Mouse (Mus musculus) kidney, embryonic 16.5 days (tissue): Measurements from ENCODE around the gene Ryr1. TPM values are rescaled to one million over a fixed set of nuclear protein-coding genes. Genes with fewer than 3 reads are reported as not detected.

Experiments
- ATAC-seq: fragments of 200-750 bp; cut with Nextera tagmentation; 2 replicates; pipeline ENCODE4 v1.8.0; 2017; ENCODE audit warnings: moderate TSS enrichment; ENCODE audit not compliant: low FRiP score, low TSS enrichment
- H3K27ac ChIP-seq: fragments of 300-500 bp; sonication (generic); 2 replicates; pipeline ENCODE4 v1.5.1; 2014; ENCODE audit warnings: low read length
- H3K27me3 ChIP-seq: fragments of 300-500 bp; sonication (generic); 2 replicates; pipeline ENCODE4 v1.6.1; 2014; ENCODE audit warnings: low read length, control low read depth, mixed read lengths; ENCODE audit not compliant: insufficient read depth
- H3K36me3 ChIP-seq: fragments of 300-500 bp; sonication (generic); 2 replicates; pipeline ENCODE4 v1.6.1; 2014; ENCODE audit warnings: low read length, control low read depth, mixed read lengths; ENCODE audit not compliant: insufficient read depth
- H3K4me1 ChIP-seq: fragments of 300-500 bp; sonication (generic); 2 replicates; pipeline ENCODE4 v1.6.1; 2014; ENCODE audit warnings: low read length, control low read depth, mixed read lengths; ENCODE audit not compliant: insufficient read depth
- H3K4me2 ChIP-seq: fragments of 300-500 bp; sonication (generic); replicated peaks from 2 replicates; pipeline ENCODE4 v1.6.1; 2014; ENCODE audit warnings: low read depth, low read length
- H3K4me3 ChIP-seq: fragments of 300-500 bp; sonication (generic); 2 replicates; pipeline ENCODE4 v1.5.1; 2014; ENCODE audit warnings: mild to moderate bottlenecking, low read length
- H3K9ac ChIP-seq: fragments of 300-500 bp; sonication (generic); replicated peaks from 2 replicates; pipeline ENCODE4 v1.6.1; 2014; ENCODE audit warnings: low read length
- H3K9me3 ChIP-seq: fragments of 300-500 bp; sonication (generic); 2 replicates; pipeline ENCODE4 v1.6.1; 2016; ENCODE audit warnings: low read length, control low read depth
- WGBS: fragments of 180-500 bp; shearing (Covaris S2); extraction: QIAGEN DNeasy Blood & Tissue Kit; methylation state at CpG from one replicate; pipeline ENCODE4 v1.1.7; 2014; 5-methylcytosine and 5-hydroxymethylcytosine counted together
- polyA plus RNA-seq: library from polyadenylated mRNA; unstranded; fragments of >200 nt; fragmentation: Nextera tagmentation; extraction: Ambion mirVana; gene quantifications from 2 replicates; pipeline ENCODE4 v1.2.1, GENCODE M21; 2015

Ryr1 gene
- polyA plus RNA-seq, 1 experiment from 2014 or later = 0.97 TPM

DNA sequence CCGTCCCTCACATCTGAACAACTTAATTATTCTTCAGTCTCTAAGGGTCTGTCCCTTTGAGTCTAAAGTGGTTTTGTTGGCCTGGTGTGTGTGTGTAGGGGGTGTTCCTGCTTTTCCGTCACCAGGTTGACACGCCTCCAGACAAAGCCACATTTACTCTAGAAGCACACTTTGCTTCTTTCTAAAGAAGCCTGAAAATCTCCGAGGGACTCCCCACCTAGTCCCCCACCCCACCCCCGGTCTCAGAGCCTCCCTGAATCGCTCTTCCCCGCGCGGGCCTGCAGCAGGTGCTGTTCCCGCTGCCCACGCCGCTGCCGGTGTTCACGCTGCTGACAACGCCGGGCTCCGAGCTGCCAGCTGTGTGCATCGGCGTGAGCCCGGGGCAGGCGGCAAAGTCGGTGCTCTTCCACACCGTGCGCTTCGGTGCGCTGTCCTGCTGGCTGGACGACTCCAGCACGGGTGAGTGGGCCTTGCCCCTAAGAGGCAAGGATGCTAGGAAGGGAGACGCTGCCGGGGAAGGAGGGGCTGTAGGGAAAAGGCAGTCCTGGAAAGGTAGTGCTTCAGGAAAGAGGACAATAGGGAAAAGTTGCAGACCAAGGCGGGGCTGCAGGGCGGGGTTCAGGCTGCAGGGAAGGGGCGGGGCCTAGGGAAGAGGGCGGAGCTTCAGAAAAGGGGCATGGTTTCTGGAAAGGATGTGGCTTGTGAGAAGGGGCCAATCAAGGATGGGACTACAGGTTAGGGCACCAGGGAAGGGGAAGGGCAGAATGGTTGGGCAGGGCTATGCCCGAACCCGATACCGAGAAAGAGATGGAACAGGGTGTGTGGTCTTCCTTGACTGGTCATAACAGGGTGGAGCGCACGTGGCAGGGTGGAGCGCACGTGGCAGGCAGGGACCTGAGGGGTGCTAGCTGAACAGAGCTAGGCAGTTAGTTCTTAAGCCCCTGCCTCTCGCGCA, 124.1 kb downstream of the Ryr1 start:
- no peaks in the 10 kb centered on the region for H3K27me3 ChIP-seq
- WGBS = 4% methylated on average over 43 of the region's 43 CpGs
- no peaks in the 10 kb centered on the region for H3K36me3 ChIP-seq
- peak overlapping the region; percentile 73 for H3K27ac ChIP-seq
- H3K9ac ChIP-seq = peak overlapping the region; percentile 79
- H3K4me2 ChIP-seq = peak overlapping the region; percentile 98
- ATAC-seq = peak; percentile 86
- H3K4me1 ChIP-seq = peaks cover 6% of the 10 kb centered on the region; the same call in 1 of the 2 replicates
- H3K4me3 ChIP-seq = peak overlapping the region; percentile 58
- H3K9me3 ChIP-seq = no peaks in the 10 kb centered on the region

GRCm38 (mm10) chr7:28993402-28993801, 131.6 kb downstream of the Ryr1 start:
- no peaks in the 10 kb centered on the region for H3K4me1 ChIP-seq
- H3K4me3 ChIP-seq = no peak overlapping the region
- 87% methylated on average over 3 of the region's 3 CpGs for WGBS
- no peaks in the 10 kb centered on the region for H3K36me3 ChIP-seq
- no peaks in the 10 kb centered on the region for H3K9me3 ChIP-seq
- no peak overlapping the region for H3K4me2 ChIP-seq
- H3K27ac ChIP-seq = no peak overlapping the region
- no peaks in the 10 kb centered on the region for H3K27me3 ChIP-seq
- ATAC-seq = no peak
- H3K9ac ChIP-seq = no peak overlapping the region

GRCm38 (mm10) chr7:28992997-28993396, 132.0 kb downstream of the Ryr1 start:
- H3K4me3 ChIP-seq = no peak overlapping the region
- no peaks in the 10 kb centered on the region for H3K4me1 ChIP-seq
- H3K27me3 ChIP-seq = no peaks in the 10 kb centered on the region
- no peak overlapping the region for H3K4me2 ChIP-seq
- no peaks in the 10 kb centered on the region for H3K36me3 ChIP-seq
- H3K9me3 ChIP-seq = no peaks in the 10 kb centered on the region
- ATAC-seq = no peak
- 85% methylated on average over 3 of the region's 3 CpGs for WGBS
- H3K27ac ChIP-seq = no peak overlapping the region
- H3K9ac ChIP-seq = no peak overlapping the region

DNA sequence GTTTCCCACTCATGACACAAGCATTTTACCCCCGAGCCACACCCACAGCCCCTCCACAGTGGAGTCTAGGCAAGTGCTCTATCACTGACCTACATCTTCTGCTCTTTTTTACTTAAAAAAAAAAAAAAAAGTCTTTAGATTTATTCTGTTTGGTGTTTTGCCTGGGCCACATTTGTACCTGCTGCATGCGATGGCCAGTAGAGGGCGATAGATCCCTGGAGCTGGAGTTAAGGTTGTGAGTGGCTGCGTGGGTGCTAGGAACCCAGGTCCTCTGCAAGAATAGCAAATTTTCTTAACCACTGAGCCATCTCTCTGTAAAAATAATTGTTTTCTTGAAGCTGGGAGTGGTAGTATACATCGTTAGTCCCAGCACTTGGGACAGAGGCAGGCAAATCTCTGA, 133.4 kb downstream of the Ryr1 start:
- ATAC-seq = no peak
- 76% methylated on average over 5 of the region's 5 CpGs for WGBS

GRCm38 (mm10) chr7:28990766-28991273, 134.2 kb downstream of the Ryr1 start:
- no peak overlapping the region for H3K27ac ChIP-seq
- WGBS = 62% methylated on average over 14 of the region's 14 CpGs
- no peaks in the 10 kb centered on the region for H3K27me3 ChIP-seq
- H3K4me3 ChIP-seq = no peak overlapping the region
- ATAC-seq = no peak
- no peaks in the 10 kb centered on the region for H3K9me3 ChIP-seq
- H3K4me1 ChIP-seq = no peaks in the 10 kb centered on the region
- no peaks in the 10 kb centered on the region for H3K36me3 ChIP-seq
- no peak overlapping the region for H3K4me2 ChIP-seq
- no peak overlapping the region for H3K9ac ChIP-seq

More for the DNA sequence above, 133.4 kb downstream of the Ryr1 start:
- no peak overlapping the region for H3K27ac ChIP-seq
- H3K9ac ChIP-seq = no peak overlapping the region
- no peaks in the 10 kb centered on the region for H3K36me3 ChIP-seq
- no peaks in the 10 kb centered on the region for H3K9me3 ChIP-seq
- no peak overlapping the region for H3K4me2 ChIP-seq
- H3K4me3 ChIP-seq = no peak overlapping the region
- no peaks in the 10 kb centered on the region for H3K4me1 ChIP-seq
- H3K27me3 ChIP-seq = no peaks in the 10 kb centered on the region

- 0 out of 2 replicates have a peak, but pooled peaks cover 1% of the 10 kb centered on the region for H3K36me3 ChIP-seq
- H3K4me2 ChIP-seq = no peak overlapping the region
- no peaks in the 10 kb centered on the region for H3K27me3 ChIP-seq
- ATAC-seq = no peak
- no peak overlapping the region for H3K9ac ChIP-seq
- H3K9me3 ChIP-seq = no peaks in the 10 kb centered on the region
- 85% methylated on average over 7 of the region's 7 CpGs for WGBS
- no peak overlapping the region for H3K27ac ChIP-seq
- H3K4me3 ChIP-seq = no peak overlapping the region
- peaks cover 21% of the 10 kb centered on the region for H3K4me1 ChIP-seq
Observed at GRCm38 (mm10) chr7:28985207-28985606, 139.8 kb downstream of the Ryr1 start.

GRCm38 (mm10) chr7:28984452-28984851, 140.5 kb downstream of the Ryr1 start:
- Histone ChIP-seq H3K27me3 (no peaks in the 10 kb centered on the region), H3K4me3 (no peak overlapping the region), H3K4me1 (peaks cover 21% of the 10 kb centered on the region), H3K9me3 (no peaks in the 10 kb centered on the region), H3K36me3 (peaks cover 3% of the 10 kb centered on the region; the same call in 1 of the 2 replicates), H3K9ac (no peak overlapping the region), H3K4me2 (no peak overlapping the region), H3K27ac (no peak overlapping the region)
- ATAC-seq = no peak
- 100% methylated on average over 1 of the region's 1 CpGs for WGBS

DNA sequence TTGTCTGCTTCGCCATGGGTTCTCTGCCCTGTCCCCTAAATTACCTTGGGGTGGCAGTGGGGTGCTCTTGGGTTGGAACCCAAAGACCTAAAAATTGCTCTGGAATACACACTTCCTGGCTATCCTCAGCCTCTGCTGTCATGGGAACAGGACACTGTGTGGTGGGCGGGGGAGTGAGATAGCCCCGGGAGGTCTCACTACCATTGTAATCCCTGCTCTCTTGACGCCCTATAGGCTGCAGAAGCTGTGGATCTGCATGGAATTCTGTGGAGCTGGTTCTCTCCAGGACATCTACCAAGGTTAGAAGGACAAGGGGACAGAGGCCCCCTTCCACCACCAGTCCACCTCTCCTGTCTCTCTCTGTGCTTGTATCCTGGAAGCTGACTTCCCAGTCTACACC, 141.1 kb downstream of the Ryr1 start:
- peaks cover 21% of the 10 kb centered on the region for H3K4me1 ChIP-seq
- WGBS = 82% methylated on average over 4 of the region's 4 CpGs
- H3K9me3 ChIP-seq = no peaks in the 10 kb centered on the region

GRCm38 (mm10) chr7:28983141-28983564, 141.8 kb downstream of the Ryr1 start:
- Histone ChIP-seq H3K27ac (peak overlapping the region; percentile 90), H3K4me1 (peaks cover 21% of the 10 kb centered on the region), H3K4me2 (peak overlapping the region; percentile 70), H3K27me3 (no peaks in the 10 kb centered on the region), H3K9me3 (no peaks in the 10 kb centered on the region), H3K9ac (peak overlapping the region; percentile 74), H3K36me3 (peaks cover 16% of the 10 kb centered on the region), H3K4me3 (peak overlapping the region; percentile 88)
- ATAC-seq = no peak
- 71% methylated on average over 11 of the region's 11 CpGs for WGBS

More for the DNA sequence above, 141.1 kb downstream of the Ryr1 start:
- Histone ChIP-seq H3K27ac (no peak overlapping the region), H3K36me3 (peaks cover 9% of the 10 kb centered on the region), H3K4me3 (no peak overlapping the region), H3K4me2 (no peak overlapping the region), H3K27me3 (no peaks in the 10 kb centered on the region), H3K9ac (no peak overlapping the region)
- ATAC-seq = no peak
